Mouse (Mus musculus): ENCODE measurements at regions not wholly inside any gene's neighbourhood (a gene's known extent, or its start where the extent isn't known, plus 50 kb on each side); places are given as distances from the start of the nearest gene placed in this dataset.

DNA sequence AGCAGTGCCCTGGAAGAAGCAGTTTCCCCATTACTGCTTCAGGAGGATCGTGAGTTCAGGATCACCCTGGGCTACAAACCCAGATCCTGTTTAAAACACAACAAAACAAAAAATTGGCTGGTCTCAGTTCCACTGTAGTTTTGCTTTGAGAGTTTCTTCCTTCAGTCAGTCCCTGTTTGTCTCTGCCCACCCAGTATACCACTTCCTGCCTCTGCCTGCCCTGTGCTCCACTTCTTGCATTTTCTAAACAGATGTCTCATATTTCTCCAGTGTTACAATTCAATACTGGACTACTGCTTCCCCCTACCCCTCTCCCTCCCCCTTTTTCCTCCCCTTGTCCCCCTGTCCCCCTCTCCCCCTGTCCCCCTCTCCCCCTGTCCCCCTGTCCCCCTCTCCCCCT, 98.6 kb upstream of the F13a1 start:
- ATAC-seq (ENCODE audit: insufficient number of reproducible peaks, insufficient read depth, low FRiP score, low TSS enrichment, low read depth) = no peak
- Histone ChIP-seq H3K27me3 (no peaks in the 10 kb centered on the region), H3K36me3 (no peaks in the 10 kb centered on the region), H3K9ac (no peak overlapping the region), H3K4me3 (no peak overlapping the region), H3K27ac (no peak overlapping the region), H3K9me3 (0 out of 2 replicates have a peak, but pooled peaks cover 2% of the 10 kb centered on the region), H3K4me1 (no peaks in the 10 kb centered on the region), H3K4me2 (no peak overlapping the region)
- WGBS = 68% methylated on average over 1 of the region's 1 CpGs

DNA sequence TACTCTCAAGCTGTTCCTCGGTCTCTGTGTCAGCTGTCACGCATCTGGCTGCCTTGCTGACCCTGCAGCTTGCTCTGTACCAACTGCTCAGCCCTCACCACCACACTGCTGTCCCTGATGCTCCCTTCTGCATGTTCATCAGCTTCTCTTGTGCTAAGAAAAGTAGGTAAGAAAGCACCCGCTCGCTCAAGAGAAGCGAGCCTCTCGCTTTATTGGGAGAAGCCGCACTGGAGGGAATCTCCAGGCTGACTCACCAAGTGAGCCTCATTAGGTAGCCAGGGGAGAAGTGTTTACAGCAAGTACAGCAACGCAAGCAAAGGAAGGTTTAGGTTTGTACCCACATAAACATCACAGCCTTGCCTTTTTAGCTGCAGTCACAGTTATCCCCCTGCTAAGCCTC, 97.7 kb upstream of the F13a1 start:
- Histone ChIP-seq H3K27ac (no peak overlapping the region), H3K4me3 (no peak overlapping the region), H3K36me3 (no peaks in the 10 kb centered on the region), H3K4me1 (no peaks in the 10 kb centered on the region), H3K9ac (no peak overlapping the region), H3K4me2 (no peak overlapping the region), H3K9me3 (0 out of 2 replicates have a peak, but pooled peaks cover 2% of the 10 kb centered on the region), H3K27me3 (no peaks in the 10 kb centered on the region)
- 88% methylated on average over 8 of the region's 8 CpGs for WGBS
- ATAC-seq (ENCODE audit: insufficient number of reproducible peaks, insufficient read depth, low FRiP score, low TSS enrichment, low read depth) = no peak

DNA sequence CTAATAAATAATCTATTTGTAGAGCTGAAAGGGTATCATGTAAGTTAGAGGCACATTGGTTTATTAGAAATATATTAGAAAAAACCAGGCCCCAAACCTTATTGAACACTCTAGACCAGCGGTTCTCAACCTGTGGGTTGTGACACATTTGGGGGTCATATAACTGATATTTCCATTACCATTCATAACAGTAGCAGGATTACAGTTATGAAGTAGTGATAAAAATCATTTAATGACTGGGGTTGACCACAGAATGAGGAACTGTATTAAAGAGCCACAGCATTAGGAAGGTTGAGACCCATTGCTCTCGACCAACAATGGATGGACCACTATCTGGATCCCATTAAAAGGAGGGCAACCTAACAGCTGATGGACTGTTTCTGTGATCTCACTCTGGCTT, 92.8 kb upstream of the F13a1 start:
- 83% methylated on average over 2 of the region's 2 CpGs for WGBS
- Histone ChIP-seq H3K9ac (no peak overlapping the region), H3K36me3 (no peaks in the 10 kb centered on the region), H3K4me2 (no peak overlapping the region), H3K4me1 (no peaks in the 10 kb centered on the region), H3K27ac (no peak overlapping the region), H3K9me3 (0 out of 2 replicates have a peak, but pooled peaks cover 2% of the 10 kb centered on the region), H3K27me3 (no peaks in the 10 kb centered on the region), H3K4me3 (no peak overlapping the region)
- ATAC-seq (ENCODE audit: insufficient number of reproducible peaks, insufficient read depth, low FRiP score, low TSS enrichment, low read depth) = no peak

DNA sequence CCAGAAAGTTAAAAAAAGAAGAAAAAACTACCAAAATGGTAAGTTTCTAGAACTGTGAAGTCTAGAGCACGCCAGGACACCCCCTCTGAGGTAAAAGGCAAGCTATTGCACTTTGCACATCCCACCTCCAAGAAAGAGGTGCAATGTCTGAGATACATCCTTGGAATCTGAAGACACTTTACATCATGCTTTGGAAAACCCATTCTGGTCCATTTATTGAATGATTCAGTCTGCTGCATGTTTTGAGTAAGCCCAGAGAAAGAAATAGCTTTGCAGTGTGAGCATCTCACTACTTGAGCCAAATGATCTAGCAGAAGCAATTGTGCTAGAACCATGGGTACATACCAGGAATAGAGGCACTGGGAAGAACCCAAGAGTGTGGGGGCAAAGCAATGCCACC, 85.1 kb upstream of the F13a1 start:
- no peak overlapping the region for H3K27ac ChIP-seq
- no peaks in the 10 kb centered on the region for H3K36me3 ChIP-seq
- no peaks in the 10 kb centered on the region for H3K4me1 ChIP-seq
- H3K4me2 ChIP-seq = no peak overlapping the region
- WGBS = 63% methylated on average over 1 of the region's 1 CpGs
- no peak overlapping the region for H3K9ac ChIP-seq
- no peaks in the 10 kb centered on the region for H3K27me3 ChIP-seq
- no peak for ATAC-seq (ENCODE audit: insufficient number of reproducible peaks, insufficient read depth, low FRiP score, low TSS enrichment, low read depth)
- no peak overlapping the region for H3K4me3 ChIP-seq
- H3K9me3 ChIP-seq = no peaks in the 10 kb centered on the region

DNA sequence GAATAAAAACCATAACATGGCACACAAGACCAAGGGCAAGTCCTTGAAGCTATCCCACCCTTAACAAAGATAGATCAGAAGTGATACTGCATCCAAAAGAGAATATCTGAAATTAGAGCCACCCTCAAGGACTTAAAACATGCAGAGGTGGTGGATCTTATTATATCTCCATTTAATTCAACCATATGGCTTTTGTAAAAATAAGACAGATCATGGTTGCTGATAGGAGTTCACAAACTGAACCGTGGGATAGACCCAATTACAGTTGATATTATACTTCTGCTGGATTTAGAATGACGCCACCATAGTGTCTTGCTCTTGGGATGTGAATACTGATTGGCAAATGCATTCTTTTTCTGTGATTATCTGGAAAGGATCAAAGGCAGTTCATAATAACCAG, 84.5 kb upstream of the F13a1 start:
- H3K27ac ChIP-seq = no peak overlapping the region
- no peaks in the 10 kb centered on the region for H3K27me3 ChIP-seq
- H3K36me3 ChIP-seq = no peaks in the 10 kb centered on the region
- no peaks in the 10 kb centered on the region for H3K4me1 ChIP-seq
- H3K9me3 ChIP-seq = no peaks in the 10 kb centered on the region
- H3K4me3 ChIP-seq = no peak overlapping the region
- no peak for ATAC-seq (ENCODE audit: insufficient number of reproducible peaks, insufficient read depth, low FRiP score, low TSS enrichment, low read depth)
- H3K4me2 ChIP-seq = no peak overlapping the region
- 74% methylated on average over 2 of the region's 2 CpGs for WGBS
- H3K9ac ChIP-seq = no peak overlapping the region

DNA sequence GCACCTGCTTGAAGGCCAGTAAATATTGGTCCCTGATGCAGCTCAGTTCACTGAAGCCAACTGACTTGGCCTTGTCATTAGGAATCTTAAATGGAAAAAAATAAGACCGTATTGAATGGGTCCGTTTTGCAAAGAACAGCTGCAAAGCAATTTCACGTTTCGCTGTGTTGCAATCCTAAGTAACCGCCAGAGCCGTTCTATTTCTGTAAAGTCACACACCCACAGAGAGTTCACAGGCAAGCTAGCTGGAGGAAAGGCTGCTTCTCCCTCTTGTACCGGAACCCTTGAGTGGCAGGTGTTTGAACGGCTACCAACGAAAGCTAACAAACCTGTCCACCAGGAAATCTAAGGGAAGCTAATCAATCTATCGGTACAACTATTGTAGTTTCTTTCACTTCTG, 80.6 kb upstream of the F13a1 start:
- H3K4me2 ChIP-seq = no peak overlapping the region
- no peaks in the 10 kb centered on the region for H3K4me1 ChIP-seq
- H3K9ac ChIP-seq = no peak overlapping the region
- no peak for ATAC-seq (ENCODE audit: insufficient number of reproducible peaks, insufficient read depth, low FRiP score, low TSS enrichment, low read depth)
- 82% methylated on average over 10 of the region's 10 CpGs for WGBS
- no peaks in the 10 kb centered on the region for H3K36me3 ChIP-seq
- no peak overlapping the region for H3K4me3 ChIP-seq
- no peaks in the 10 kb centered on the region for H3K27me3 ChIP-seq
- H3K9me3 ChIP-seq = no peaks in the 10 kb centered on the region
- no peak overlapping the region for H3K27ac ChIP-seq

DNA sequence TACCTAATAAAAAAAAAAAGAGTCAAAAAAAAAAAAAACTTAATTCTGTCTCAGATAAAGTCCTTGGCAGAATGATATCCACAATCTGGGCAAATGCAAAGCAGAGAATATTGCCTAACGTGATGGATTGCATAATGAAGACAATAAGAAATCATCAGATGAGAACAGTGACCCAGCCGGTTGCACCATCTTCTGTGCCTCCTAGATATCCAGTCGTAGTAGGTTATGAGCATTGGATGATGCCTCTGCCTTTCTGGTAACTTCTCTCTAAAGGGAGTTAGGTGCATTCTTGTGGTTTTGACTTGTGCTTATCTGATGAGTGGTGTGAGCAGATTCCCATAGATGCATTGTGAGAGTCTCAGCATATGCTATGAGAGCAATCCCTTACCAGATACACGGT, 71.6 kb upstream of the F13a1 start:
- Histone ChIP-seq H3K9me3 (no peaks in the 10 kb centered on the region), H3K4me2 (no peak overlapping the region), H3K4me1 (no peaks in the 10 kb centered on the region), H3K9ac (no peak overlapping the region), H3K36me3 (no peaks in the 10 kb centered on the region), H3K27me3 (no peaks in the 10 kb centered on the region), H3K27ac (no peak overlapping the region), H3K4me3 (no peak overlapping the region)
- ATAC-seq (ENCODE audit: insufficient number of reproducible peaks, insufficient read depth, low FRiP score, low TSS enrichment, low read depth) = no peak
- 91% methylated on average over 4 of the region's 4 CpGs for WGBS

DNA sequence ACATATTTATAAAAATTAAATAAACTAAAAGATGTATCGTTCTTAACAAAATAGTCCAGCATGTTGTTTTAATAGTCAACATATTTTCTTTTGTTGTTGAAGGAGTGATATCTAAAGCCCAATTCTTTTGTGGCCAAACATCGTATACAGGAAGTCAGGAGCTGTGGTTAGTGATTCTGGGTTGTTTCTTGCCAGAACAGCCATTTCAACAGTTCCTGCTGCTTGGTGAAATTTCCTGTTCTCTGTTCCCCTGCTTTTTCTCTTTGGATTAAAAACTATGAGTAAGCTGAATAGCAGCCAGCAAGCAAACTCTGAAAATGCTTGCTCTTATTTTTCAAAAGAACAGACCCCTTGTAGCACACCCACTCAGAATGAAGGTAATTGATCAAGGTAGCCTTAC, 70.2 kb upstream of the F13a1 start:
- H3K9me3 ChIP-seq = no peaks in the 10 kb centered on the region
- no peak overlapping the region for H3K4me3 ChIP-seq
- no peak overlapping the region for H3K9ac ChIP-seq
- no peak overlapping the region for H3K4me2 ChIP-seq
- ATAC-seq (ENCODE audit: insufficient number of reproducible peaks, insufficient read depth, low FRiP score, low TSS enrichment, low read depth) = no peak
- H3K36me3 ChIP-seq = no peaks in the 10 kb centered on the region
- H3K27ac ChIP-seq = no peak overlapping the region
- 68% methylated on average over 2 of the region's 2 CpGs for WGBS
- no peaks in the 10 kb centered on the region for H3K27me3 ChIP-seq
- no peaks in the 10 kb centered on the region for H3K4me1 ChIP-seq

DNA sequence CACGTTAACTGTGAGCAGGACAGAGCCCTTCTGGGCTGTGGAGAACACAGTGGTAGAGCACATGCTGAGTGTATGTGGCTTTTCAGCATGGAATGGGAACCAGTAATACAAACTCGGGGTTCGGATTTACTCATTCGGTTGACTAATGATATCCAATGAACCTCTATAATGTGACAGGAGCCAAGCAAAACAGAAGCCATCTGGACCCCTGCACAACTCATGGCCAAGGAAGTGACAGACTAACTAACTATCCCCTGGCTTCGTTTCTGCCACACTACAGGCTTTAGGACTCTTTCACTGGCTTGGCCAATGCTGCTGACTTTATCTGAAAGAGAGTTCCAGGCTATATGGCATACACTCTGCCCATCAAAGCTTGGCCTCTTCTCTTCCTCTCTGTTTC, 64.3 kb upstream of the F13a1 start:
- no peak for ATAC-seq (ENCODE audit: insufficient number of reproducible peaks, insufficient read depth, low FRiP score, low TSS enrichment, low read depth)
- Histone ChIP-seq H3K36me3 (no peaks in the 10 kb centered on the region), H3K9me3 (no peaks in the 10 kb centered on the region), H3K27me3 (no peaks in the 10 kb centered on the region), H3K4me2 (no peak overlapping the region), H3K27ac (no peak overlapping the region), H3K9ac (no peak overlapping the region), H3K4me1 (no peaks in the 10 kb centered on the region; the same call in 1 of the 2 replicates), H3K4me3 (no peak overlapping the region)
- 84% methylated on average over 5 of the region's 5 CpGs for WGBS

DNA sequence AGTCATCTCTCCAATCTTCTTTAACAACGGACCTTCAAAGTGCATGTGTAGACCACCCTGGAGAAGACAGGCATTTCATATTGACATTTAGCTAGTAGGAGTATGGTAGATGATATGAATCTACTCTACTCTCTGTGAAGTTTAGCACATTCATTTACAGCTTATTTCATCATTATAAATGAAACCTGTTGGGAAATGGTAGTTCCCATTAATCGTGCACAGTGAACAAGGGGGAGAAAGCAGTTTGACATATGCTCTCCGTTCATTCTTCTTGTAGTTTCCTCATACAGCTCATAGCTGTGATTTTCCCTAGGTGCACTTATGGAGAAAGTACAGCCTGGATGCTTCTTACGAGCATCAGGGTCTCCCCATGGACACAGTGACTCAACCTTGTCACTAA, 61.7 kb upstream of the F13a1 start:
- Histone ChIP-seq H3K9ac (no peak overlapping the region), H3K27me3 (no peaks in the 10 kb centered on the region), H3K4me2 (no peak overlapping the region), H3K4me1 (no peaks in the 10 kb centered on the region; the same call in 1 of the 2 replicates), H3K4me3 (no peak overlapping the region), H3K36me3 (no peaks in the 10 kb centered on the region), H3K9me3 (no peaks in the 10 kb centered on the region), H3K27ac (no peak overlapping the region)
- no peak for ATAC-seq (ENCODE audit: insufficient number of reproducible peaks, insufficient read depth, low FRiP score, low TSS enrichment, low read depth)
- 85% methylated on average over 4 of the region's 4 CpGs for WGBS

DNA sequence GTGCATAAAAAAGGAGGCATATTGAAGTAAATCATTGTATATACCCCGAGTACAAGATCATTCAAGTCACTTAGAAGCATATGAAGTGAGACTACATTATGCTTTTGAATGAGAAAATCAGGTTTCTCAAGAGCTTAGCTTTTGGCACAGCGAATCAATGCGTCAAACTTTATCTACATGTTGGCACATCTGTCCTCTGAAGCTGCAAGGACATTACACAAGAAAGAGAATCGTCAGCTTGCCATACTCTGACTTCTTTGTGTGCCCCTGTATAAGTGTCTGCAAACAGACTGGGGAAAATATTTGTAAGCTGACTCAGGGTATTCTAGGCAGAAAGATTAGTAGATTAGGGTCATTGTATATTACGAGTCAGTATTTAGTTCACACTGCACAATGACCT, 57.7 kb upstream of the F13a1 start:
- peaks cover 6% of the 10 kb centered on the region for H3K4me1 ChIP-seq
- H3K27ac ChIP-seq = no peak overlapping the region
- 80% methylated on average over 5 of the region's 5 CpGs for WGBS
- no peaks in the 10 kb centered on the region for H3K27me3 ChIP-seq
- no peak for ATAC-seq (ENCODE audit: insufficient number of reproducible peaks, insufficient read depth, low FRiP score, low TSS enrichment, low read depth)
- no peak overlapping the region for H3K9ac ChIP-seq
- H3K36me3 ChIP-seq = no peaks in the 10 kb centered on the region
- H3K4me2 ChIP-seq = no peak overlapping the region
- no peaks in the 10 kb centered on the region for H3K9me3 ChIP-seq
- no peak overlapping the region for H3K4me3 ChIP-seq

DNA sequence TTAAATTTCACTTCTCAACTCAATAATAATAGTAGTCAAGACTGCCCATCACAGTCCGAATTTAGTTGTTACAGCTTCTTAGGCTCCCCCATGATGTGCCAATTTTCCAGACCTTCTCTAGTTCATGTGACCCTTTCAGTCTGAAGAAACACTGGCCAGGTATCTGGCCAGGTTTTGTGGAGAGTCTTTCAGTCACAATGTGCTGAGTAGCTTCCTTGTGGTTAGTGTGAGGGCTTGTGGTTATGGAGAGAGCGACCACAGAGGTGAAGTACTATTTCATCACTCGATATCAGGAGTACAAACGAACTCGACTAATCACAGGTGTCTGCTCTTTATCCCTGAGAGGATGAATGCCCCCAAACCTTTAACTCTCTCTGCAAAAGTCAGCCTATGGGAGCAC, 56.0 kb upstream of the F13a1 start:
- no peaks in the 10 kb centered on the region for H3K9me3 ChIP-seq
- 86% methylated on average over 5 of the region's 5 CpGs for WGBS
- H3K27ac ChIP-seq = no peak overlapping the region
- no peaks in the 10 kb centered on the region for H3K36me3 ChIP-seq
- no peak overlapping the region for H3K4me3 ChIP-seq
- H3K9ac ChIP-seq = no peak overlapping the region
- no peak overlapping the region for H3K4me2 ChIP-seq
- peaks cover 6% of the 10 kb centered on the region for H3K4me1 ChIP-seq
- H3K27me3 ChIP-seq = no peaks in the 10 kb centered on the region
- ATAC-seq (ENCODE audit: insufficient number of reproducible peaks, insufficient read depth, low FRiP score, low TSS enrichment, low read depth) = no peak

Measured in embryonic facial prominence, embryonic 13.5 days (tissue).